Mouse (Mus musculus): ENCODE results near the gene Spag5. TPM values are rescaled to one million over a fixed set of nuclear protein-coding genes. Genes with fewer than 3 reads are reported as not detected.

Spag5 gene
- total and polyA plus RNA-seq, 3 experiments, result 0.27 to 0.94 (median 0.42) TPM

DNA sequence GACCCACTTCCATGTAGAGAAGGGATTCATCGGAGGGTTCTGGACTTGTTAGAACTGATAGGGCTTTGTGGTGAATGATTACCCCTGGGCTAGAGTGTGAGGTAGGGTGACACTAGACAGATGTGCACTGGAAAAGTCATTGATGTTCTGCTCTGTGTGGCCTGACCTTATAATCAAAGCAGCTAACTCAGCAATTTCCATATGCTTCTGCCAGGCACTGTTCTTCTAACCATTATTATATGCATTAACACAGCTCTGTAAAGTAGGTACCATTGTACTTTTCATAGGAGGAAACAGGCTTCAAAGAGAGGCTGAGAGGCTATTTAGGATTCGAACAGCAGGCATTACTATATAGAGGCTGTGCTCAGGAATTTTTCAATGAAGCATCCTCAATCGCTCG, 25.9 kb downstream of the Spag5 start:
- intact Hi-C loops (cut with DNase I), result loop anchor here (5.0 kb wide), 1 partner anchor 65 kb away; the partner anchor contains the start of gene 2610507B11Rik
- no peak overlapping the region for H3K4me3 ChIP-seq

DNA sequence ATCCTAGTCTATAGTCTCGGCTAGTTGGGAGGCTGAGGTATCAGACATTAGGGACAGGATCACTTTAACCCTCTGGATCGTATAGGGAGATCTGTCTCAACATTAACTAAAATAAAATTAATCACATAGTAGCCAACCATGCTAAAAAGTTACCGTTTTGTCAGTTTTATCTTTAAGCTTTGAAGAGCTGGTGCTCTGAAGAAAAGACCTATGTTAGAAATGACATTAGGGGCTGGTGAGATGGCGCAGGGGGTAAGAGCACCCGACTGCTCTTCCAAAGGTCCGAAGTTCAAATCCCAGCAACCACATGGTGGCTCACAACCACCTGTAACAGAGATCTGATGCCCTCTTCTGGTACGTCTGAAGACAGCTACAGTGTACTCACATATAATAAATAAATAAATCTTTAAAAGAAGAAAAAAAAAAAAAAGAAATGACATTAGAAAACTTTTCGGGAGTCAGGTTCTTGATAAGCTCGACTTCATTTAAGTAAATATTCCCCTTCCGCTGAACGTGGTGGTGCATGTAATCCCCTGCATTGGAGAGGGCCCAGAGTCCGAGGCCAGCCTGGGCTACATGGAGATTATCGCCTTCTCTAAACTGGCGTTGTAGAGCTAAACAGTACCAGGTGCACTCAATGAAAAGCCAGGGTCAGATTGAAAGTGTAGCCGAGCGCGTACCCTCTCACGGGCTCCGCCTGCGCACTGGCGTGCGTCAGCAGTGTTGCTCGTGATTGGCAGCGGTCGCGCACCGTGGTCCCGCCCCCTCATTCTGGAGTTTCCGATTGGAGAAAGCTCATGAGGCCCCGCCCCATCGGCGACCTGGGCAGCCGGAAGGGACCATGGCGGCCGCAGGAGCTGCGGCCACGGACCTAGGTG, 26.5 kb downstream of the Spag5 start, which contains the start of gene Pigs:
Gene Pigs, plus strand, starts transcription at position 782 of the 878 bp plus-strand sequence.
- H3K4me3 ChIP-seq, result peak within 1 kb of the TSS; percentile 95
- intact Hi-C loops (cut with DNase I), result loop anchor here (5.0 kb wide), 1 partner anchor 66 kb away; the partner anchor contains the start of gene 2610507B11Rik
- DNase-seq, result peak; percentile 96 to 97
- H3K4me1 ChIP-seq (ENCODE audit: control insufficient read depth, insufficient read depth, low read length), result peaks cover 4% of the 10 kb centered on the region
- no peaks in the 10 kb centered on the region for H3K27me3 ChIP-seq (ENCODE audit: control insufficient read depth, insufficient read depth, low read length)
- peak within 1 kb of the TSS; percentile 89 for H3K9ac ChIP-seq (ENCODE audit: low read depth, low read length)
- WGBS, result 11% methylated on average over 37 of the region's 37 CpGs
- no peaks in the 10 kb centered on the region for H3K36me3 ChIP-seq (ENCODE audit: control insufficient read depth, insufficient read depth, low read length)
- H3K79me2 ChIP-seq (replicated peaks; ENCODE audit: control insufficient read depth, insufficient read depth, low read length), result no peaks in the 10 kb centered on the region
- peak within 1 kb of the TSS; percentile 86 for H3K27ac ChIP-seq
- TF ChIP-seq POLR2A (IDR thresholded peaks at IDR 0.05; ENCODE audit: insufficient read depth, low read depth, low read length), result peak; percentile 78
- no peak for TF ChIP-seq EP300 (IDR thresholded peaks at IDR 0.05; ENCODE audit: insufficient read depth, low read depth, low read length)
- TF ChIP-seq CTCF (IDR thresholded peaks at IDR 0.05), result no peak

More for the DNA sequence above, 25.9 kb downstream of the Spag5 start:
- peaks cover 5% of the 10 kb centered on the region for H3K4me1 ChIP-seq (ENCODE audit: control insufficient read depth, insufficient read depth, low read length)
- WGBS, result 87% methylated on average over 4 of the region's 4 CpGs
- TF ChIP-seq EP300 (IDR thresholded peaks at IDR 0.05; ENCODE audit: insufficient read depth, low read depth, low read length), result no peak
- no peak for TF ChIP-seq CTCF (IDR thresholded peaks at IDR 0.05)
- no peak for TF ChIP-seq POLR2A (IDR thresholded peaks at IDR 0.05; ENCODE audit: insufficient read depth, low read depth, low read length)
- no peaks in the 10 kb centered on the region for H3K27me3 ChIP-seq (ENCODE audit: control insufficient read depth, insufficient read depth, low read length)
- H3K27ac ChIP-seq, result no peak overlapping the region
- no peaks in the 10 kb centered on the region for H3K36me3 ChIP-seq (ENCODE audit: control insufficient read depth, insufficient read depth, low read length)
- no peaks in the 10 kb centered on the region for H3K79me2 ChIP-seq (replicated peaks; ENCODE audit: control insufficient read depth, insufficient read depth, low read length)
- no peak for DNase-seq
- no peak overlapping the region for H3K9ac ChIP-seq (ENCODE audit: low read depth, low read length)

DNA sequence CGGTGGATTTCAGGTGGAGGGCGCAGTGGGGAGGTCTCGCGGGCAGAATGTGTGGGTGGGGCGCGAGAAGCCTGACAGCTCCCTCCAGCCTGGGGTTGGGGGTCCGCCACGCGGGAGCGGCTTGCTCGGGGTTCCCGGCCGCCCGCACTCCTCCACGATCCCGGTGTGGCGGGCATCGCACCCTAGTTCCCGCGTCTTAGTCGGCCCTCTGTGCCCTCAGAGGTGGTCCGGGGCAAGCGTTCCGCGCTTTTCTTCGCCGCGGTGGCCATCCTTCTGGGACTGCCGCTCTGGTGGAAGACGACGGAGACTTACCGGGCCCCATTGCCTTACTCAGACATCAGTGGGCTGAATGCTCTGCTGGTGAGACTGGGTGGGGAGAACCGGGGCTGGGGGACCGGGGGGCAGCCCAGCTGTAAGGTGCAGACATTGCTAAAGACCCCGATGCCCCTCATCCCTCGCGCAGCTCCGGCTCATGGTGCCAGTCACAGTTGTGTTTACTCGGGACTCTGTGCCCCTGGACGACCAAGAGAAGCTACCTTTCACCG, 27.3 kb downstream of the Spag5 start:
- under 1% methylated on average over 41 of the region's 41 CpGs for WGBS

DNA sequence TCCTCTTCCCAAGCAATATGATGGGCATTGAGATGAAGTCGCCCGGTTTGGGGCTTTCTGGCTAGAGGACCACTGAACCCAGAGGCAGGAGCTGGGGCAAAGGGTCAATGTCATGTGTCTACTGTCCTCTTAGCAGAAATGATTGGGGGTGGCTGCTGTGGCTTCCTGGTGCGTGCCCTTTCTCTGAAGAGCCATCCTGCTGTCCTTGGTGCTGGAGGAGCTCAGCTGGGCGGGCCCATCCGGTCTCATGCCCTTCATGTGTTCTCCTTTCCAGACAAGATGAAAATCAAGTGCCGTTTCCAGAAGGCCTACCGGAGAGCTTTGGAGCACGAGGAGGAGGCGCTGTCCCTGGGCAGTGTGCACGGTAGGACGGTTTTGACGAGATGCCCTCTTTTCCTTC, 31.3 kb downstream of the Spag5 start:
- 97% methylated on average over 12 of the region's 12 CpGs for WGBS
- Histone ChIP-seq H3K4me1 (ENCODE audit: control insufficient read depth, insufficient read depth, low read length) (peaks cover 2% of the 10 kb centered on the region), H3K36me3 (ENCODE audit: control insufficient read depth, insufficient read depth, low read length) (no peaks in the 10 kb centered on the region), H3K9ac (ENCODE audit: low read depth, low read length) (no peak overlapping the region), H3K27me3 (ENCODE audit: control insufficient read depth, insufficient read depth, low read length) (no peaks in the 10 kb centered on the region), H3K79me2 (replicated peaks; ENCODE audit: control insufficient read depth, insufficient read depth, low read length) (no peaks in the 10 kb centered on the region), H3K4me3 (no peak overlapping the region), H3K27ac (no peak overlapping the region)
- no peak for DNase-seq
- no peak for TF ChIP-seq EP300 (IDR thresholded peaks at IDR 0.05; ENCODE audit: insufficient read depth, low read depth, low read length)
- no peak for TF ChIP-seq POLR2A (IDR thresholded peaks at IDR 0.05; ENCODE audit: insufficient read depth, low read depth, low read length)
- TF ChIP-seq CTCF (IDR thresholded peaks at IDR 0.05), result no peak
- intact Hi-C loops (cut with DNase I), result no loop called here

More for the DNA sequence above, 27.3 kb downstream of the Spag5 start:
- DNase-seq, result no peak
- Histone ChIP-seq H3K27ac (peak overlapping the region; percentile 86), H3K79me2 (replicated peaks; ENCODE audit: control insufficient read depth, insufficient read depth, low read length) (no peaks in the 10 kb centered on the region), H3K4me1 (ENCODE audit: control insufficient read depth, insufficient read depth, low read length) (peaks cover 2% of the 10 kb centered on the region), H3K36me3 (ENCODE audit: control insufficient read depth, insufficient read depth, low read length) (no peaks in the 10 kb centered on the region), H3K27me3 (ENCODE audit: control insufficient read depth, insufficient read depth, low read length) (no peaks in the 10 kb centered on the region), H3K4me3 (peak overlapping the region; percentile 95), H3K9ac (ENCODE audit: low read depth, low read length) (peak overlapping the region; percentile 89)
- TF ChIP-seq POLR2A (IDR thresholded peaks at IDR 0.05; ENCODE audit: insufficient read depth, low read depth, low read length) (no peak), CTCF (IDR thresholded peaks at IDR 0.05) (no peak), EP300 (IDR thresholded peaks at IDR 0.05; ENCODE audit: insufficient read depth, low read depth, low read length) (no peak)
- intact Hi-C loops (cut with DNase I), result loop anchor here (5.0 kb wide), 1 partner anchor 66 kb away; the partner anchor contains the start of gene 2610507B11Rik

DNA sequence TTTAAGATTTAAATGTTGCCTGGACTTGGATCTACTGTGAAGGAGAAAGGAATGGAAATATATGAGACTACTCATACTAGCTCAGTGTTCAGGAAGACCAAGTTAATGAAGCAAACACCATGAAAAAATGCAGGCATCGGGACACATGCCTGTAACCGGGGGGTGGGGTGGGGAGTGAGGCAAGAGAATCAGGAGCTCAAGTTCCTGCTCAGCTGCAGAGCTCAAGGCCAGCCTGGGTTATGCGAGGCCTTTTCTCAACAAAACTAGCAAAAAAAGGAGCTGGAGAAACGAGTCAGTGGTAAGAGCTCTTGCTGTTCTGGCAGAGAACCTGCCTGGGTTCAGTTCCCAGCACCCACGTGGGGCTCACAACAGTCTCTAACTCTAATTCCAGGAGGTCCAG, 32.7 kb downstream of the Spag5 start:
- 83% methylated on average over 5 of the region's 5 CpGs for WGBS
- TF ChIP-seq CTCF (IDR thresholded peaks at IDR 0.05) (no peak), EP300 (IDR thresholded peaks at IDR 0.05; ENCODE audit: insufficient read depth, low read depth, low read length) (no peak), POLR2A (IDR thresholded peaks at IDR 0.05; ENCODE audit: insufficient read depth, low read depth, low read length) (no peak)
- no peak overlapping the region for H3K4me3 ChIP-seq
- H3K27ac ChIP-seq, result no peak overlapping the region
- DNase-seq, result no peak
- peaks cover 2% of the 10 kb centered on the region for H3K4me1 ChIP-seq (ENCODE audit: control insufficient read depth, insufficient read depth, low read length)
- intact Hi-C loops (cut with DNase I), result no loop called here
- no peaks in the 10 kb centered on the region for H3K36me3 ChIP-seq (ENCODE audit: control insufficient read depth, insufficient read depth, low read length)
- H3K79me2 ChIP-seq (replicated peaks; ENCODE audit: control insufficient read depth, insufficient read depth, low read length), result no peaks in the 10 kb centered on the region
- H3K27me3 ChIP-seq (ENCODE audit: control insufficient read depth, insufficient read depth, low read length), result no peaks in the 10 kb centered on the region
- no peak overlapping the region for H3K9ac ChIP-seq (ENCODE audit: low read depth, low read length)

All from heart, adult 2 months (tissue).